Mouse (Mus musculus) heart, adult 2 months (tissue): Measurements from ENCODE around the gene Rgs19.

Experiments used
- EP300 ChIP-seq: fragments of 200-500 bp; IDR thresholded peaks from 2 replicates; pipeline ENCODE4 v1.6.1; 2011; ENCODE audit warnings: low read depth, low read length, control low read depth; ENCODE audit not compliant: insufficient read depth
- POLR2A ChIP-seq: fragments of 200-500 bp; IDR thresholded peaks from 2 replicates; pipeline ENCODE4 v1.6.1; 2011; ENCODE audit warnings: mild to moderate bottlenecking, low read depth, low read length, control low read depth; ENCODE audit not compliant: insufficient read depth

GRCm38 (mm10) chr2:181677096-181677754 is 16.6 kb downstream of the Rgs19 start:
- peak; percentile 92 for TF ChIP-seq EP300
- no peak; the same call in 1 of the 2 replicates for TF ChIP-seq POLR2A
